Mouse (Mus musculus) neural tube, embryonic 14.5 days (tissue): Measurements from ENCODE around the gene Hsd3b7. TPM values are rescaled to one million over a fixed set of nuclear protein-coding genes. Genes with fewer than 3 reads are reported as not detected.

Experiments used
- ATAC-seq: fragments of 200-750 bp; cut with Nextera tagmentation; 2 replicates; pipeline ENCODE4 v1.8.0; 2017; ENCODE audit warnings: low read depth, mild to moderate bottlenecking, moderate TSS enrichment, moderate library complexity
- H3K27ac ChIP-seq: fragments of 300-500 bp; sonication (generic); 2 replicates; pipeline ENCODE4 v1.5.1; 2014; ENCODE audit warnings: low read depth, mild to moderate bottlenecking, control low read depth, low read length, moderate library complexity, mixed read lengths
- H3K27me3 ChIP-seq: fragments of 300-500 bp; sonication (generic); 2 replicates; pipeline ENCODE4 v1.6.1; 2014; ENCODE audit warnings: low read length; ENCODE audit not compliant: control insufficient read depth, insufficient read depth
- H3K36me3 ChIP-seq: fragments of 300-500 bp; sonication (generic); 2 replicates; pipeline ENCODE4 v1.6.1; 2014; ENCODE audit warnings: low read length, mixed read lengths; ENCODE audit not compliant: control insufficient read depth, insufficient read depth
- H3K4me1 ChIP-seq: fragments of 300-500 bp; sonication (generic); 2 replicates; pipeline ENCODE4 v1.6.1; 2014; ENCODE audit warnings: low read length; ENCODE audit not compliant: control insufficient read depth, insufficient read depth
- H3K4me2 ChIP-seq: fragments of 300-500 bp; sonication (generic); 2 replicates; pipeline ENCODE4 v1.6.1; 2014; ENCODE audit warnings: mild to moderate bottlenecking, low read depth, low read length, control low read depth
- H3K4me3 ChIP-seq: fragments of 300-500 bp; sonication (generic); 2 replicates; pipeline ENCODE4 v1.5.1; 2014; ENCODE audit warnings: low read depth, low read length, control low read depth, mixed read lengths
- H3K9ac ChIP-seq: fragments of 300-500 bp; sonication (generic); replicated peaks from 2 replicates; pipeline ENCODE4 v1.6.1; 2014; ENCODE audit warnings: low read depth, mild to moderate bottlenecking, control low read depth, low read length, mixed read lengths
- H3K9me3 ChIP-seq: fragments of 300-500 bp; sonication (generic); 2 replicates; pipeline ENCODE4 v1.6.1; 2016; ENCODE audit warnings: low read length; ENCODE audit not compliant: control insufficient read depth
- WGBS: fragments of 180-500 bp; shearing (Covaris S2); extraction: QIAGEN DNeasy Blood & Tissue Kit; methylation state at CpG from one replicate; pipeline ENCODE4 v1.1.7; 2014; 5-methylcytosine and 5-hydroxymethylcytosine counted together
- polyA plus RNA-seq: library from polyadenylated mRNA; unstranded; fragments of >200 nt; fragmentation: Nextera tagmentation; extraction: Ambion mirVana; gene quantifications from 2 replicates; pipeline ENCODE4 v1.2.1, GENCODE M21; 2014

The Hsd3b7 gene
- polyA plus RNA-seq, 1 experiment from 2014 or later: 7.0 TPM

DNA sequence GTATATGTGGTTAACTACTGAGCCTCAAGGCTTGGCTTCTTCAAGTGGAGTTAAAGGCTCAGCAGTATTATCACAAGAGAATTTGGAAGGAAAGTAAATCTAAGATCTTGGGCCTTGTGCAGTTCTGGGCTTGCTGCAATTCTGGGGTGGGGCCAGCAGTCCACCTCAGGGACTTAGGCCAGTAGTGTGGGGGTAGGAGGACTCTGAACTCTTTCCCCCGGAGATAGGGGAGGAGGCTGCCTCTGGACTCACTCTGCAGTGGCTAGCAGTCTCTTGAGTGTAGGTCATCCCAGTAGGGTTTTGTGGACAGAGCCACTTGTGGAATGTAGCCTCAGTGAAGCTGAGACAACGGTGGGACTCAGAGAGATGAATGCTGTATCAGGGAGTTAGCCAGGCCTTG lies 34.6 kb upstream of the Hsd3b7 start:
- Histone ChIP-seq H3K4me2 (no peak overlapping the region), H3K27me3 (no peaks in the 10 kb centered on the region), H3K36me3 (peaks cover 48% of the 10 kb centered on the region), H3K4me1 (peaks cover 8% of the 10 kb centered on the region; the same call in 1 of the 2 replicates), H3K9me3 (no peaks in the 10 kb centered on the region), H3K4me3 (no peak overlapping the region), H3K9ac (no peak overlapping the region), H3K27ac (no peak overlapping the region)
- ATAC-seq: no peak
- WGBS: 94% methylated on average over 2 of the region's 2 CpGs

DNA sequence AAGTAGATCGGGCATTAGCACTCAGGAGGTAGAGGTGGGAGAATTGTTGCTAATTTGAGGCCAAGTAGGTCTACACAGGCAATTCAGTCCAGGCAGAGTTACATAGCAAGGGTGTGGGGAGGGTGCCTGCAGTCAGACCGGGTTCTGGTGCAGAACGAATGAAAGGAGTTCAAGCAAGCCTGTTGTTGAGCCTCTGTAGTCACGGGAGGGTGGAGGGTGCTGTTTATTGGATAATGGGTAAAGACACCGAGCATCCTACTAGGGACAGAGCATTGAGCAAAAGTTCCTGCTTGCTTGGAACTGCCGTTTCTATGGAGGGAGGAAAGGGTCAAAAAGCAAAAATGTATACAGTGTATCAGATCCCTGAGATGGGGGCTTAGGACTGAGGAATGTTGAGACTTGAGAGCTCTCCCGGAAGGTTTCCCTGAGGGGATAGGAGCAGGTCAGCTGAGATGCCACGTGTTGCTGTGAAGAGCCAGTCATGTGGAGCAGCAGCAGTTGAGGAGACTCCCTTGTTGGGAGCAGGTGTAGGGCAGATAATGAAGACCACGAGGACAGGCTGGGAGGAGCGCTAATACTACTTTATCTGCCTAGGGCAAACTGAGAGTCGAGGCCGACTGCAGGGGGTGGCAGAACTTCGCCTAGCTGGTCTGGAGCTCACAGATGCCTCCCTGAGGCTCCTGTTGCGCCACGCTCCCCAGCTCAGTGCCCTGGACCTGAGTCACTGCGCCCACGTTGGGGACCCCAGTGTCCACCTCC lies 33.4 kb upstream of the Hsd3b7 start:
- Histone ChIP-seq H3K9ac (no peak overlapping the region), H3K9me3 (no peaks in the 10 kb centered on the region), H3K36me3 (peaks cover 48% of the 10 kb centered on the region), H3K4me2 (no peak overlapping the region), H3K4me1 (peaks cover 8% of the 10 kb centered on the region; the same call in 1 of the 2 replicates), H3K27ac (no peak overlapping the region), H3K27me3 (no peaks in the 10 kb centered on the region), H3K4me3 (no peak overlapping the region)
- ATAC-seq: no peak
- 81% methylated on average over 17 of the region's 17 CpGs for WGBS

DNA sequence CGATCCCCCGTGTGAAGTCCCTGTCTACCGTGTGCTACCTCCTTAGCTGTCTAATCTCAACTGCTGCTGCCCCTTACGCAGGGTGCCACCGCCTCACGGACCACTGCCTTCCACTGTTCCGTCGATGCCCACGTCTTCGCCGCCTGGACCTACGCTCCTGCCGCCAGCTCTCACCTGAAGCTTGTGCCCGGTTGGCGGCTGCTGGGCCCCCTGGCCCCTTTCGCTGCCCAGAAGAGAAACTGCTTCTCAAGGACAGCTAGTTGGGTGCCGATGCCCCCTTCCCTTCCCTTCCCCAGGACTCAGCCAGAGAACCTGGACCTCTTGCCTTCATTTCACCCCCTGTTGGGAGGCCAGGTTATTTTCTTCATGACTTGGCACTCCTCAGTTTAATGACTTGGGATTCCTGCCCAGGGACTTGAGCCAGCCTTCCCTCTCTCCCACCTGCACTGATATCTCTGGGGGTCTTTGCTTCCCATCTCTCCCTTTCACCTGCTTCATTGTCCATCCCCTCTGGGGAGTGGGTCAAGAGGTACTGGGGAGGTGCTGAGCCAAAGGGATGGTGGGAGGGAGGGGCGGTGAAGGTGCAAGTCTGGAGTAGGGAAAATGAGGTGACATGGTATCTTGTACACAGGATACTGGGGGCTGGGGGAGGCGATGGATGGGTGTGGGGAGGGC lies 32.6 kb upstream of the Hsd3b7 start:
- Histone ChIP-seq H3K9ac (no peak overlapping the region), H3K4me2 (no peak overlapping the region), H3K27ac (no peak overlapping the region), H3K36me3 (peaks cover 42% of the 10 kb centered on the region), H3K27me3 (no peaks in the 10 kb centered on the region), H3K4me3 (no peak overlapping the region), H3K9me3 (no peaks in the 10 kb centered on the region), H3K4me1 (peaks cover 8% of the 10 kb centered on the region; the same call in 1 of the 2 replicates)
- no peak for ATAC-seq
- WGBS: 95% methylated on average over 19 of the region's 19 CpGs

DNA sequence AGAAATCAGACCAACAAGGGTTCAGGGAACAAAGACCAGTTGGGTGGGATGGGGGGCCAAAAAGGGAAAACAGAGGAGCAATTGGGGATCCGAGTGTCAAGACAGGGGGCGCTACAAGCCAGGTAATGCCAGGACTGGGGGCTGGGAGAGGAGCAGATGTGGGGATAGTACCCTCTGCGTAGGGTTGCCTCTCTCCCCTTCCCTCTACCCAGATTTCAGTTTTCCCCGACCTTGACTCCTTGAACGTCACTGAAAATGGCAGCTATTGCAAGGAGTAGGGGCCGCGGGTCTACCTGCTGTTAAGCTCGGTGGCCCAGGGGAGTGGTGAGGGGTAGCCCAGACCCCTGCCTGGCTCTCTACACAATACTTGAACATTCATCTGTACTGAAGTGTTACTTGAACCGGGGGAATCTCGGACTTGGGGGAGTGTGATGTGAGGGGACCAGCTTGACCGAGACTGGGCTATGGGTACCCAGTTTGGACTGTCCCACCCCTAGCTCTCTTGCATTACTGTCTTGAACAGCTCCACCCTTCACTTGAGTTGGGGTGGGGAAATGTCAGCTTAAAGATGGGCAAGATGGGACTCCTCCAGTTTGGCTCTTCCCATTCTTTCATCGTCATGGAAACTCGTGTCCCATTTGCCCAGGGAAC lies 31.9 kb upstream of the Hsd3b7 start:
- WGBS: 55% methylated on average over 13 of the region's 13 CpGs
- H3K36me3 ChIP-seq: peaks cover 38% of the 10 kb centered on the region
- no peaks in the 10 kb centered on the region for H3K27me3 ChIP-seq
- H3K9me3 ChIP-seq: no peaks in the 10 kb centered on the region
- no peak overlapping the region for H3K4me3 ChIP-seq
- H3K4me1 ChIP-seq: peaks cover 8% of the 10 kb centered on the region; the same call in 1 of the 2 replicates
- no peak overlapping the region for H3K27ac ChIP-seq
- no peak overlapping the region for H3K9ac ChIP-seq
- no peak; the same call in 1 of the 2 replicates for ATAC-seq
- no peak overlapping the region for H3K4me2 ChIP-seq

DNA sequence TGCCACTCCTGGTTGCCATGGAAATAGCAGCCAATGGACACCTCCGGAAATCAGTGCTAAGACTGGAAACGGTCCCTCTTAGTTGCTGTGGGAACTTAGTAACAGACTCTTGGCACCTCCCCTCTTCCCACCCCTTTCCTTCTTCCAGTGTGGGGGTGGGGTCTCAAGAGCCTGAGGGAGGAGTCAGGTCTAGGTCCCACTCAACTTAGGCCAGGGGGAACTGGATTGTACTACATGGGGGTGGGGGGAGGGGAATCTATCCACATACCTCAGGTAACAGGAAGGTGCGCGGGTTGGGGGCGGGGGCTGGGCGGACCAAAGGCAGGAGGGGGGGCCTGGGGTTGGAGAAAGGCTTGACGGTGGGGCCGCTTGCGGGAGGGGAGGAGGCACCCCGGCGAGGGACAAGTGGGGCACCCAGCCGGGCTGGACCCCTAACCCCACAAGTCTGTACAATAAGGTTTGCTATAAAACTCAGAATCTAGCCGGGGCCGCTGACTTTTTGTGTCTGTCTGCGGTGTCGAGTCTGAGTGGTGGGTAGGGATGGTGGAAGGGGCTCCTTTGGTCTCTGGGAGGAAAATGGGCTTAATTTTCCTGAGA lies 31.3 kb upstream of the Hsd3b7 start:
- Histone ChIP-seq H3K4me3 (peak overlapping the region; percentile 40), H3K36me3 (peaks cover 32% of the 10 kb centered on the region), H3K27ac (peak overlapping the region; percentile 30), H3K9ac (peak overlapping the region; percentile 53; the same call in 1 of the 2 replicates), H3K4me2 (peak overlapping the region; percentile 61), H3K27me3 (no peaks in the 10 kb centered on the region), H3K9me3 (no peaks in the 10 kb centered on the region), H3K4me1 (peaks cover 8% of the 10 kb centered on the region; the same call in 1 of the 2 replicates)
- 1% methylated on average over 16 of the region's 16 CpGs for WGBS
- peak; percentile 84 for ATAC-seq

DNA sequence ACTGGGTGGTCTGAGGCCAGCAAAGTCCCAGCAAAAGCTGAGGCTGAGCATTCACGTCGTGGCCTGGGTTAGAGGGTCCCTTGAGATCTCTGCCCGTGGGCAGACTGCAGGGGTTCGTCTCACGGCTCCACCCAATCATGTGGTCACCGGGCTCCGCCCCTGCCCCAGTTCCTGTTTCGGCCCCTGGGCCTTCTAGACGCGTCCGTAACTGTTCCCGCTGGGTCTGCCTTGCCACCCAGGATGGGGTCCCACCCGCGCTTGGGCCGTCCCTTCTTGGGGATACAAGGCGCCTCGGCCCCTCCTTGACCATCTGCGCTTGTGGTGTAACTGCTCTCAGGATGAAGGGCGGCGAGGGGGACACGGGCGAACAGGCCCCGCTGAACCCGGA lies 30.8 kb upstream of the Hsd3b7 start, which contains the start of gene Orai3:
Orai3 (plus strand) TSS at position 165 of the 388 bp plus-strand sequence.
- Histone ChIP-seq H3K36me3 (peaks cover 30% of the 10 kb centered on the region), H3K27me3 (no peaks in the 10 kb centered on the region), H3K9ac (peak within 1 kb of the TSS; percentile 53), H3K9me3 (no peaks in the 10 kb centered on the region), H3K27ac (peak within 1 kb of the TSS; percentile 30), H3K4me3 (peak within 1 kb of the TSS; percentile 40), H3K4me2 (peak within 1 kb of the TSS; percentile 61), H3K4me1 (peaks cover 8% of the 10 kb centered on the region; the same call in 1 of the 2 replicates)
- WGBS: under 1% methylated on average over 24 of the region's 24 CpGs
- peak; percentile 60; the same call in 1 of the 2 replicates for ATAC-seq

DNA sequence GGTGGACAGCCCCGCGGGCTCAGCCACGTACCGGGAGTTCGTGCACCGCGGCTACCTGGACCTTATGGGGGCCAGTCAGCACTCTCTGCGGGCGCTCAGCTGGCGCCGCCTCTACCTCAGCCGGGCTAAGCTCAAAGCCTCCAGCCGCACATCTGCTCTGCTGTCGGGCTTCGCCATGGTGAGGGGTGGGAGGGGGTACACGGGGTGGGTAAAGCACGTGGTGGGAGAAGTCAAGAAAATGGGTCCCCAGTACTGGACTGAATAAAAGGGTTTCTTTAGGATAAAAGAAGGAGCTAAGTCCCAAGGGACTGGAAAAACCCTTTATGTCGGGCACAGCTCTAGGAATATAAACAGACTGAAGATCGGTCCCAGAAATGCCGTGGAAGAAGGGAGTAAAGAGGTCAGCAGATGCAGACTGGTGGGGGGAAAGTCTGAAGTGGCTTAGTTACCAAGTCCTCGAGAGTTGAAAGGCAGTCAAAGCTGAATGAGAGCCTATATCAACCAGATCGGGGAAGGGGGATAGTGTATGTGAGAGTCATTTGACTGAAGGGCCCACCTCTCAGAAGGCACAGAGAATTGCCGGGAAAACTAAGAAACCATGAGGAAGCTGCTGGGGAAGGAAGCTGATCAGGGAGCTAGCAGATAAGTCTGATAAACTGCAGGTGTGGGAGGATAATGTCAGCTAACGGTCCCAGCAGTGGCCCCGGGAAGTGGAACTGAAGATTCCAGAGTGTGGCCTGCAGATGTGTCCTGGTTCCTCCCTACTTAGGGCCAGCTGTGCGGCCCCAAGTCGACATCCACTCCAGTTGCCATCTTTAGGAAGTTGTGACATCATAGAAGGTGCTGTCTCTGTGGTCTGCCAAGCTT lies 30.1 kb upstream of the Hsd3b7 start:
- Histone ChIP-seq H3K36me3 (peaks cover 24% of the 10 kb centered on the region), H3K9ac (peak overlapping the region; percentile 53), H3K4me3 (peak overlapping the region; percentile 40), H3K27me3 (no peaks in the 10 kb centered on the region), H3K27ac (peak overlapping the region; percentile 30; the same call in 1 of the 2 replicates), H3K4me2 (peak overlapping the region; percentile 61), H3K9me3 (no peaks in the 10 kb centered on the region), H3K4me1 (peaks cover 8% of the 10 kb centered on the region; the same call in 1 of the 2 replicates)
- WGBS: 5% methylated on average over 27 of the region's 27 CpGs
- ATAC-seq: peak; percentile 25; the same call in 1 of the 2 replicates

DNA sequence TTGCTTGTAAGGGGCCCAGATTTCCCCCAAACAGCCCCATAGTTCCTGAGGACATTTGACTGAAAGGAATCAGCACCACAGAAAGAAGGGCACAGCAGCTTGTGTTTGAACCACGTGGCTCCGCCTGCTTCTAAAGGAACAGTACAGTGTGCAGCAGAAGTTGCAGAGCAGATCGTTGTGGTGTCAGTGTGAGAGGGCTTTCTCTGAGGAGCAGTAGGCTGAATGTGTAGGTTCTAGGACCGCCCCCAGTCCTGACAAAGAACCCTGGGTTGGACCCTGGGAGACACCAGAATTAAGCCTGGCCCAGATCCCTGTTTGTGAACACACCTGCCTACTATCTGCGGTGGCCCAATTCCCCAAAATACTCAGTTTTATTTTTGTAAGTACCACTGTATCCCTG lies 29.1 kb upstream of the Hsd3b7 start:
- WGBS: 73% methylated on average over 5 of the region's 5 CpGs
- Histone ChIP-seq H3K27ac (no peak overlapping the region), H3K9me3 (no peaks in the 10 kb centered on the region), H3K9ac (peak overlapping the region; percentile 16; the same call in 1 of the 2 replicates), H3K4me2 (no peak overlapping the region), H3K36me3 (peaks cover 18% of the 10 kb centered on the region), H3K27me3 (no peaks in the 10 kb centered on the region), H3K4me3 (no peak overlapping the region), H3K4me1 (peaks cover 8% of the 10 kb centered on the region; the same call in 1 of the 2 replicates)
- ATAC-seq: no peak
